Mouse (Mus musculus): ENCODE measurements at regions not wholly inside any gene's neighbourhood (a gene's known extent, or its start where the extent isn't known, plus 50 kb on each side); places are given as distances from the start of the nearest gene placed in this dataset.

DNA sequence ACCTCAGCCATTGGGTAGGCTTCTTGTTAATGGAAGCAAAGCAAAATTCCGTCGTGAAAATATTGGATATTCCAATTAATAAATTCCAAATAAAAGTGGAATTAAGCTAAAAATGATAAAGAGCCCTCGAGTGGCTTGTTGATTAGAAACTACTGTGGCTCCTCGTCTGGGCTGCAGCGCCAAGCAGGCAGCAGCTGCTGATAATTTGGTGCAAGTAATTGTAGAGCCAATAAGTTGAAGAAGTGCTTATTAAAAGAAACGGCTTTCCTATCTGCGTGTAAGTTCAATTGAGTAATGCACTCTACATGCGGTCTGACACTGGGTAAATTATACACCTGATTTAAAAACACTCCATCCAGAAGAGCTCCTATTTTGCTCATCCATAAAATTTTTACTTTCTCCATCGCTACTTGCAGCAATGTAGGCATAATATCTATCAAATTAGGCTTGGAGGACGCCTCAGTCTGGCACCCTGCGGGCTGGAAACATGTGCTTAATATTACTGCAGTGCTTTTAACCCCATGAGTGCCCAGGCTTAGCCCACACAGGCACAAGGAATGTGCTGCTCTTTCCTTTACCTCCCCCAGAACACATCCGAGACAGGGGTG, 171.7 kb upstream of the Dnajc19 start:
- TF ChIP-seq MAX (IDR thresholded peaks at IDR 0.05) (no peak), CTCF (IDR thresholded peaks at IDR 0.05; ENCODE audit: control insufficient read depth, insufficient read depth, insufficient read length) (no peak), MYOD1 (IDR thresholded peaks at IDR 0.05; ENCODE audit: control insufficient read depth, insufficient read length, low read depth) (no peak), USF1 (IDR thresholded peaks at IDR 0.05; ENCODE audit: low read depth) (no peak), FOSL1 (IDR thresholded peaks at IDR 0.05; ENCODE audit: insufficient read depth, low read length, poor library complexity, severe bottlenecking) (no peak), MYOG (IDR thresholded peaks at IDR 0.05; ENCODE audit: control insufficient read depth, extremely low read depth, insufficient read length) (no peak), CEBPB (IDR thresholded peaks at IDR 0.05; ENCODE audit: low read depth) (no peak)
